Mouse (Mus musculus) heart, embryonic 13.5 days (tissue): ENCODE results near the gene Fgfr1op. TPM values are rescaled to one million over a fixed set of nuclear protein-coding genes. Genes with fewer than 3 reads are reported as not detected.

Experiments
- ATAC-seq: fragments of 200-750 bp; cut with Nextera tagmentation; 2 replicates; pipeline ENCODE4 v1.8.0; 2017; ENCODE audit warnings: moderate TSS enrichment; ENCODE audit not compliant: insufficient number of reproducible peaks, low FRiP score, low TSS enrichment; ENCODE audit errors: extremely low read depth
- H3K27ac ChIP-seq: fragments of 300-500 bp; sonication (generic); replicated peaks from 2 replicates; pipeline ENCODE4 v1.5.1; 2015; ENCODE audit warnings: moderate library complexity, mild to moderate bottlenecking, inconsistent platforms
- H3K27me3 ChIP-seq: fragments of 300-500 bp; sonication (generic); replicated peaks from 2 replicates; pipeline ENCODE4 v1.6.1; 2015; ENCODE audit warnings: mild to moderate bottlenecking, inconsistent platforms
- H3K36me3 ChIP-seq: fragments of 300-500 bp; sonication (generic); 2 replicates; pipeline ENCODE4 v1.6.1; 2015; ENCODE audit warnings: mild to moderate bottlenecking, inconsistent platforms
- H3K4me1 ChIP-seq: fragments of 300-500 bp; sonication (generic); 2 replicates; pipeline ENCODE4 v1.6.1; 2015; ENCODE audit warnings: inconsistent platforms
- H3K4me2 ChIP-seq: fragments of 300-500 bp; sonication (generic); 2 replicates; pipeline ENCODE4 v1.6.1; 2015; ENCODE audit warnings: inconsistent platforms, mild to moderate bottlenecking, moderate library complexity
- H3K4me3 ChIP-seq: fragments of 300-500 bp; sonication (generic); 2 replicates; pipeline ENCODE4 v1.5.1; 2015; ENCODE audit warnings: moderate library complexity, mild to moderate bottlenecking, inconsistent platforms
- H3K9ac ChIP-seq: fragments of 300-500 bp; sonication (generic); 2 replicates; pipeline ENCODE4 v1.6.1; 2015; ENCODE audit warnings: inconsistent platforms, mild to moderate bottlenecking, moderate library complexity
- H3K9me3 ChIP-seq: fragments of 300-500 bp; sonication (generic); 2 replicates; pipeline ENCODE4 v1.6.1; 2016; ENCODE audit warnings: inconsistent platforms
- WGBS: fragments of 180-500 bp; shearing (Covaris S2); methylation state at CpG from one replicate; pipeline ENCODE4 v1.1.7; 2015; ENCODE audit warnings: mixed read lengths; 5-methylcytosine and 5-hydroxymethylcytosine counted together
- polyA plus RNA-seq: library from polyadenylated mRNA; unstranded; fragments of >200 nt; fragmentation: Nextera tagmentation; extraction: Ambion mirVana; gene quantifications from 2 replicates; pipeline ENCODE4 v1.2.1, GENCODE M21; 2015

Fgfr1op gene
- polyA plus RNA-seq, 1 experiment from 2014 or later = 19.7 TPM

- Histone ChIP-seq H3K4me2 (no peak overlapping the region), H3K4me3 (no peak overlapping the region), H3K9me3 (no peaks in the 10 kb centered on the region), H3K9ac (no peak overlapping the region), H3K4me1 (peaks cover 12% of the 10 kb centered on the region; the same call in 1 of the 2 replicates), H3K27me3 (peaks cover 14% of the 10 kb centered on the region; the same call in 1 of the 2 replicates), H3K36me3 (no peaks in the 10 kb centered on the region), H3K27ac (no peak overlapping the region)
- WGBS = 23% methylated on average over 5 of the region's 5 CpGs
- no peak for ATAC-seq
These were observed 66.8 kb downstream of the Fgfr1op start for GRCm38 (mm10) chr17:8232089-8232488.

GRCm38 (mm10) chr17:8233618-8234214 lies 68.4 kb downstream of the Fgfr1op start:
- Histone ChIP-seq H3K36me3 (no peaks in the 10 kb centered on the region), H3K9ac (no peak overlapping the region), H3K4me3 (no peak overlapping the region), H3K4me2 (no peak overlapping the region), H3K27ac (no peak overlapping the region), H3K4me1 (peaks cover 9% of the 10 kb centered on the region; the same call in 1 of the 2 replicates), H3K9me3 (no peaks in the 10 kb centered on the region), H3K27me3 (peaks cover 17% of the 10 kb centered on the region; the same call in 1 of the 2 replicates)
- ATAC-seq = no peak
- WGBS = 66% methylated on average over 15 of the region's 15 CpGs

- H3K36me3 ChIP-seq = no peaks in the 10 kb centered on the region
- no peaks in the 10 kb centered on the region for H3K9me3 ChIP-seq
- no peak for ATAC-seq
- H3K9ac ChIP-seq = no peak overlapping the region
- peaks cover 17% of the 10 kb centered on the region; the same call in 1 of the 2 replicates for H3K27me3 ChIP-seq
- WGBS = 76% methylated on average over 4 of the region's 4 CpGs
- H3K27ac ChIP-seq = no peak overlapping the region
- no peak overlapping the region for H3K4me2 ChIP-seq
- peaks cover 8% of the 10 kb centered on the region; the same call in 1 of the 2 replicates for H3K4me1 ChIP-seq
- H3K4me3 ChIP-seq = no peak overlapping the region
These were observed 69.2 kb downstream of the Fgfr1op start for GRCm38 (mm10) chr17:8234537-8234936.

GRCm38 (mm10) chr17:8235743-8236142 lies 70.4 kb downstream of the Fgfr1op start, which contains the start of gene Ccr6:
TSS of gene Ccr6 (plus strand) at chr17:8236043.
- no peak for ATAC-seq
- H3K4me1 ChIP-seq = peaks cover 8% of the 10 kb centered on the region; the same call in 1 of the 2 replicates
- 65% methylated on average over 3 of the region's 3 CpGs for WGBS
- no peak within 1 kb of the TSS for H3K9ac ChIP-seq
- no peaks in the 10 kb centered on the region for H3K9me3 ChIP-seq
- H3K27ac ChIP-seq = no peak within 1 kb of the TSS
- H3K36me3 ChIP-seq = no peaks in the 10 kb centered on the region
- H3K27me3 ChIP-seq = peaks cover 19% of the 10 kb centered on the region; the same call in 1 of the 2 replicates
- H3K4me3 ChIP-seq = no peak within 1 kb of the TSS
- H3K4me2 ChIP-seq = no peak within 1 kb of the TSS

DNA sequence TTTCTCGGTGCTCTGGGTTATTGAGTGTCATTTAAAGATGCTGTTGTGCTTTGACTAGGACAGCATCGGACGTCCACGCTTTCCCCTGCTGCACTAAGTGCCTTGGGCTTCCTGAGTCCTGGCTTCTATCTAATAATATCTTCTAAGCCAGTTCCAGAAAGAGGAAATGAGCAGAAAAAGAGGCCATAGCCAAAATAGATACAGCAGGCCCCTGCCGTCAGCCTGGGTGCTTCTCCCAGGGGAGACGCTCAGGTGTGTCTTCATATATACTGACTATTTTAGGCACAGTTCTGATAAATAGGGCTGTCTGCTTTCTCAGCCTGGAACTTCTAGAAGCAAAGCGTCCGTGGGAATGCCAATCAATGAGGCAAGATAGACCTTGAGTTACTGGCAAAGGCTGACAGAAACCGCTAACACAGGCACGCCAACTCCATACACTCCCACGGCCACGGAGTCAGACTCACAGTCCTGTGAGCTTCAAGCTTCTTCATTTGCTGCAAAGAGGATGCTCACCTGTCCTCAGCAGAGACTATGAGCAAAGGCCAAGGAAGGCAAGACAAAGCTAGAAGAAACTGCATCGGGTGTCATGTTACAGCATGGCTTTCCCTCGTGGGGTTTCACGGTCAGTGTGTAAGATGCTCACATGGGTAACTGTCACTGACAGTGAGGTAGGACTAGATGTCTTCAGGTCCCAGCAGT lies 72.9 kb downstream of the Fgfr1op start:
- no peak for ATAC-seq
- Histone ChIP-seq H3K9me3 (no peaks in the 10 kb centered on the region), H3K27me3 (peaks cover 31% of the 10 kb centered on the region), H3K36me3 (no peaks in the 10 kb centered on the region), H3K4me3 (no peak overlapping the region), H3K4me1 (no peaks in the 10 kb centered on the region), H3K27ac (no peak overlapping the region), H3K9ac (no peak overlapping the region), H3K4me2 (no peak overlapping the region)
- 63% methylated on average over 15 of the region's 15 CpGs for WGBS

DNA sequence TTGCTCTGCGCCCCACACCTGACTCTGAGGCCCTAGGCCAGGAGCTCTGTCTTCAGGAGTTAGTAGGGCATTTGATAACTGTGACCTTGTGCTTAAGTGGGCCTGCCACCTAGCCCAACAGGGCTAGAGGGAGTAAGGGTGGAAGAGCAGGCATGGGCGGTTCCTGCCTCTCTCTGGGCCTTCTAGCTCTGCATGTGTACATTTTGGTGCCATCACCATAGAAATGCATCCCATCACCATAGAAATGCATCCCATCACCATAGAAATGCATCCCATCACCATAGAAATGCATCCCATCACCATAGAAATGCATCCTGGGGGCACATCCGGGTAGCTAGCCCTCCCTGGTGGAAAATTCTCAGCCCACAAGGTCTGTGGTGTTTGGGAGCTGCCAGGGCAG lies 74.3 kb downstream of the Fgfr1op start:
- no peak overlapping the region for H3K4me3 ChIP-seq
- H3K36me3 ChIP-seq = no peaks in the 10 kb centered on the region
- ATAC-seq = no peak
- no peaks in the 10 kb centered on the region for H3K9me3 ChIP-seq
- 67% methylated on average over 3 of the region's 3 CpGs for WGBS
- no peak overlapping the region for H3K27ac ChIP-seq
- H3K4me2 ChIP-seq = no peak overlapping the region
- peaks cover 38% of the 10 kb centered on the region for H3K27me3 ChIP-seq
- no peaks in the 10 kb centered on the region for H3K4me1 ChIP-seq
- H3K9ac ChIP-seq = no peak overlapping the region

DNA sequence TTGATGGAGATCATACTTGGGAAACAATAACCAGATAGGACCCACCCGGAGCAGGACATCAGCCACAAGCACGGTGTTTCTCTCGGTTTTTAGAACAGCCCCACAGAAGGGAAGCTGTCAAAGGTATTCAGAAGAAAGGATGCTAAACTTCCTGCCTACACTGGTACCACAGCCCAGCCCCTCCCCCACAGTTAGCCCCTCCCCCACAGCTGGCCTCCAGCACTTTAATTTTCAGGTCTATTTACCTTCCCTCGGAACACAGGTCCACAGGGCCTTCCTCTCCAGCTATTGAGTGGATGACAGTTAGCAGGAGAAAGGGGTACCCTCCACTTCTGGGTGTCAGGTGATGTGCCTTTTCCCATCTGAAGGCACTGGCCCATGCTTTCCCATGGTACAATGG lies 75.2 kb downstream of the Fgfr1op start:
- no peaks in the 10 kb centered on the region for H3K36me3 ChIP-seq
- no peak overlapping the region for H3K9ac ChIP-seq
- no peak for ATAC-seq
- H3K27me3 ChIP-seq = peaks cover 38% of the 10 kb centered on the region
- no peaks in the 10 kb centered on the region for H3K4me1 ChIP-seq
- 45% methylated on average over 4 of the region's 4 CpGs for WGBS
- H3K9me3 ChIP-seq = no peaks in the 10 kb centered on the region
- H3K4me3 ChIP-seq = no peak overlapping the region
- H3K4me2 ChIP-seq = no peak overlapping the region
- H3K27ac ChIP-seq = no peak overlapping the region

DNA sequence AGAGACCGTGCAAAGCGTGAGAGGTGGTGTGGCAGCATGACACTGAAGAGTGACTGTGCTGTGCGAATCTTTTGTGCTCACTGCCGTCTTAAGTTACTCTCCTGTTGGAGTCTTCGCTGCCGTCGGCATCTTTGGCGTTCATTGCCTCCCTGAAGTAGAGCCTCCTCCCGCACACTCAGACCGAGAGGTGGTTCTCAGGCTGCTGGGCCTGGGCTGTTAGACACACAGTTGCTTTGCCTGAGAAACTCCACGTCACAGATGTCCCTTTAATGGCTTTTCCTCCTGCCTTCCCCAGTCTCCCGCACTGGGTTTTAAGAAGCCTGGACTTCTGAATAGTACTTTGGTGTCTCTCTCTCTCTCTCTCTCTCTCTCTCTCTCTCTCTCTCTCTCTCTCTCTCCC lies 76.3 kb downstream of the Fgfr1op start:
- no peaks in the 10 kb centered on the region for H3K36me3 ChIP-seq
- no peak overlapping the region for H3K4me3 ChIP-seq
- no peak overlapping the region for H3K27ac ChIP-seq
- no peaks in the 10 kb centered on the region for H3K4me1 ChIP-seq
- H3K27me3 ChIP-seq = peaks cover 30% of the 10 kb centered on the region
- ATAC-seq = no peak
- no peak overlapping the region for H3K4me2 ChIP-seq
- no peak overlapping the region for H3K9ac ChIP-seq
- 71% methylated on average over 12 of the region's 12 CpGs for WGBS
- H3K9me3 ChIP-seq = no peaks in the 10 kb centered on the region

- no peak overlapping the region for H3K4me3 ChIP-seq
- no peaks in the 10 kb centered on the region for H3K9me3 ChIP-seq
- no peak overlapping the region for H3K27ac ChIP-seq
- no peak overlapping the region for H3K4me2 ChIP-seq
- peaks cover 33% of the 10 kb centered on the region for H3K27me3 ChIP-seq
- no peak overlapping the region for H3K9ac ChIP-seq
- no peaks in the 10 kb centered on the region for H3K4me1 ChIP-seq
- ATAC-seq = no peak
- no peaks in the 10 kb centered on the region for H3K36me3 ChIP-seq
- WGBS = 84% methylated on average over 11 of the region's 11 CpGs
These were observed 76.9 kb downstream of the Fgfr1op start for GRCm38 (mm10) chr17:8242186-8242585.

DNA sequence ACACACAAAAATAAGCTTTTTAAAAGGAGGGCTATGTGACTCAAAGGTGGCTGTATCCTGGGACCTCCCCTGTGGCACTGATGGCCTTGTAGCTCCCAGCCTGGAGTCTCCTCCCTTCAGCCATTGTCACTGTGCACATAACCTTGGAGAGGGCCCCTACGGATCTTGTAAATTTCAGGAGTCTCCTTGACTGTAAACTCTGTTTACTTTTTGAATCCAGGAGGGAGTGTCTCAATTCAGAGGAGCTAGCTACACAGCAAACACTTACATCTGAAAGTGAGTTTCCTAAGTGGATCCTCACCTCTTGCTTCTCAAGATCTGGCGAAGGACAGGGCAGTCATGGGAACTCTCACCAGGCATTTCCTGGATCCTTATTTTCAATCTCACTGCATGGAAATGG lies 78.8 kb downstream of the Fgfr1op start:
- no peak overlapping the region for H3K4me3 ChIP-seq
- WGBS = 67% methylated on average over 2 of the region's 2 CpGs
- no peak overlapping the region for H3K9ac ChIP-seq
- no peaks in the 10 kb centered on the region for H3K4me1 ChIP-seq
- no peak overlapping the region for H3K27ac ChIP-seq
- H3K27me3 ChIP-seq = peaks cover 34% of the 10 kb centered on the region
- no peak overlapping the region for H3K4me2 ChIP-seq
- no peak for ATAC-seq
- no peaks in the 10 kb centered on the region for H3K36me3 ChIP-seq
- H3K9me3 ChIP-seq = no peaks in the 10 kb centered on the region

- H3K4me2 ChIP-seq = no peak overlapping the region
- 75% methylated on average over 4 of the region's 4 CpGs for WGBS
- peaks cover 47% of the 10 kb centered on the region for H3K27me3 ChIP-seq
- H3K4me3 ChIP-seq = no peak overlapping the region
- no peaks in the 10 kb centered on the region for H3K4me1 ChIP-seq
- no peak for ATAC-seq
- H3K9ac ChIP-seq = no peak overlapping the region
- H3K27ac ChIP-seq = no peak overlapping the region
- no peaks in the 10 kb centered on the region for H3K9me3 ChIP-seq
- no peaks in the 10 kb centered on the region for H3K36me3 ChIP-seq
These were observed 80.9 kb downstream of the Fgfr1op start for GRCm38 (mm10) chr17:8246102-8246754.
